Mouse (Mus musculus): Measurements from ENCODE around the gene Dusp7.

GRCm38 (mm10) chr9:106416826-106417225 lies 48.4 kb downstream of the Dusp7 start:
- TF ChIP-seq CTCF (IDR thresholded peaks at IDR 0.05; ENCODE audit: extremely low read depth, insufficient read length, insufficient replicate concordance, low read depth, low read length) = no peak
- TF ChIP-seq POLR2A (IDR thresholded peaks at IDR 0.05; ENCODE audit: low read depth, low read length) = no peak
